Mouse (Mus musculus) cerebellum, postnatal 14 days (tissue): Measurements from ENCODE around the gene Gm10382.
"Not testable (repeated sequence)": the region's sequence is repeated elsewhere in the genome, so short reads cannot be mapped to it uniquely, and the experiment has no call there.

Experiments used
- DNase-seq, 2 experiments: peaks; one replicate each; pipeline ENCODE4 v3.0.0; 2021; ENCODE audit warnings: mixed read lengths in 2 of 2

Gene Gm10382

DNA sequence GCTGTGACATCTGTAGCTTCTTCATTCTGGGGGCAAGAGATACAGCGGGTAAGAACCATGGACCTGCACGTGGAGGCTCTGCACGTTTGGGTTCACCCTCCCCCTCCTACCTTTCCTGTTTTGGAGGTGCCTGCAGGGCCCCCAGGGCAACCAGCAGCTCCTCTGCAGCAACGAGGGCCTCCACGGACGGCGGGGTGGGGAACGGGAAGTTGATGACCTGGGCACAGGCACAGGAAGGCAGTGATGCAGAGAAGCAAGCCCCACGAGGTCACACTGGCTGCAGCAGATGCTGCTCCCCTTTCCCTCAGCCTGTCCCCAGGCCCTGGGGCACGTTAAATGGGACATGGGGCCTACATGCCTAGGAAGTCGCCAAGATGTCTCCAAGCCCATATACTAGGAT is 30.0 kb downstream of the Gm10382 start:
- no peak for DNase-seq

DNA sequence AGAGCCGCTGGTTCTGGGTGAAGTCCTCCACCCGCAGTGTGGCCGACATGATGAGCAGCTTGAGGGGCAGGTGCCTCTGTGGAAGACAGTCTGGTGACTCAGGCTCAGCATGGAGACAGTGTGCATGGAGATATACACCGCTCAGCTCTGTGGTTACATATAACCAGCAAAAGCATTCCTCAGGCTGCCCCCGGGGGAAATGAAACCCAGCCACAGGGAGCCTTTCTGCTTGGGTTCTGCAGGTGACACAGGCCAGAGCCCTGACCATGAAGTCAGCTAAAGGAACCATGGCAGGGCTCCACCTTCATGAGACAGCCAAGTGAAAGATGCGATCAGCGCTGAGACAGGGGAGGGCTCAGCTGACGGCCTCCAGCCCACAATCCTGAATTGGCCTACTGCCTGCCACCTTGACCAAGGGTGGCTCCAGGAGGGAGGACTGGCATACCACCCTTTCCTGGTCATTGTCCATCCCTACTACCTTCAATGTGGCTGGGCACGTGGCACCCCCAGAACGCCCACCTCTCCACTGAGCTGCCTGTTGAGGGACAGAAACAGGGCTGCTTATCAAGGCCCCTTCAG is 36.7 kb downstream of the Gm10382 start:
- no peak for DNase-seq

GRCm38 (mm10) chr5:125426343-125426742 is 37.2 kb downstream of the Gm10382 start:
- no peak for DNase-seq

DNA sequence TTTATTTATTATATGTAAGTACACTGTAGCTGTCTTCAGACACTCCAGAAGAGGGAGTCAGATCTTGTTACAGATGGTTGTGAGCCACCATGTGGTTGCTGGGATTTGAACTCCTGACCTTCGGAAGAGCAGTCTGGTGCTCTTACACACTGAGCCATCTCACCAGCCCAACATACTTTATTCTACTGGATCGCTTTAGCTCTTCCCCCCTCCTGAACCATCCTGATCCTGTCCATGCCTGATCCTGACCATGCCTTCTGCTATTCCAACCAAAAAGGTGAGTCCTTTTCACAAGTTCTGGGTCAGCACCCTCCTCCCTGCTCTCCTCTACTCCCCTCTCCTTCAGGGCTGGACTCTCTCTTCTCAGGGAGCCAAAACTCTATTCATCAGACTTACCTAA is 43.2 kb downstream of the Gm10382 start:
- not testable (repeated sequence) for DNase-seq

GRCm38 (mm10) chr5:125433793-125434337 is 44.7 kb downstream of the Gm10382 start, which contains the start of gene Dhx37:
TSS of gene Dhx37 (minus strand) at chr5:125434121.
- DNase-seq = peak; percentile 95 to 96

DNA sequence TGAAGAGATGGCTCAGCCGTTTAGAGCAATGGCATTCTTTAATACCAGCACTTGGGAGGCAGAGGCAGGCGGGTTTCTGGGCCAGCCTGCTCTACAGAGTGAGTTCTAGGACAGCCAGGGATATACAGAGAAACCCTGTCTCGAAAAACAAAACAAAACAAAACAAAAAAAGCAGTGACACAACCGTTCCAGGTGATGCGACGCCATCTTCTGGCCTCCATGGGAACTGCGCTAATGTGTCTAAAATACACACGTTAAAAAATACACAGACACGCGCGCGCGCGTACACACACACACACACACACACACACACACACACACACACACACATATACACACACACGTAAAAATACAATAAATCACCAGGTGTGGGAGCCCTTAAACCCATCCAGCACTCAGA is 45.2 kb downstream of the Gm10382 start:
- DNase-seq = peak in 1 of 2 experiments; percentile 51
